Mouse (Mus musculus) layer of hippocampus, adult 11-12 months (tissue): ENCODE measurements at regions not wholly inside any gene's neighbourhood (a gene's known extent, or its start where the extent isn't known, plus 50 kb on each side); places are given as distances from the start of the nearest gene placed in this dataset.
"Not testable (repeated sequence)": the region's sequence is repeated elsewhere in the genome, so short reads cannot be mapped to it uniquely, and the experiment has no call there.

Experiments used
- DNase-seq: peaks from one replicate; pipeline ENCODE4 v3.0.0; 2022; ENCODE audit warnings: low spot score

DNA sequence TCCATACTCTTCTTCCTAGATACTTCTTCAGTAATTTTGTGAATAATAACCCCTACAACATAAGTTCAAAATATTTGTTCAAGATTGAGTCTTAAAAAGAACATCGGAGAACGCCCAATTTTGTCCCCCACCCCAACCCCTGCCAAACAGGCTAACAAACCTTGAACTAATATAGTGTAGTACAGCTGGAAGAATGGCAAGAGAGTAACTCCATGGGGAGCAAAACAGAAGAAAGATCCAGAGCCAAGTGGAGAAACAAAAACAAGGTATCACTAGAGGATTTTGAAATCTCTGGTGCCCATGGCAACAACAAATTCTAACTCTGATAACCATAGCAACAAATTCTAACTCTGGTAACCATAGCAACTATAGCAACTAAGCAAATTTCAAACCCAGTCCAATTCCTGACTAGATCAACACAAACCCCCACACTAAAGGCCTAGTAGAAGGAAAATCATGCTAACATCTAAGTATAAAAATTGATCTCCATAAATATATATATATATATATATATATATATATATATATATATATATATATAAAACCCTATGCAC lies 74.2 kb upstream of the Magee2 start:
- peak; percentile 9 for DNase-seq

GRCm38 (mm10) chrX:104951587-104951986 lies 94.5 kb upstream of the Magee2 start:
- no peak for DNase-seq

GRCm38 (mm10) chrX:104952809-104953208 lies 95.7 kb upstream of the Magee2 start:
- not testable (repeated sequence) for DNase-seq

DNA sequence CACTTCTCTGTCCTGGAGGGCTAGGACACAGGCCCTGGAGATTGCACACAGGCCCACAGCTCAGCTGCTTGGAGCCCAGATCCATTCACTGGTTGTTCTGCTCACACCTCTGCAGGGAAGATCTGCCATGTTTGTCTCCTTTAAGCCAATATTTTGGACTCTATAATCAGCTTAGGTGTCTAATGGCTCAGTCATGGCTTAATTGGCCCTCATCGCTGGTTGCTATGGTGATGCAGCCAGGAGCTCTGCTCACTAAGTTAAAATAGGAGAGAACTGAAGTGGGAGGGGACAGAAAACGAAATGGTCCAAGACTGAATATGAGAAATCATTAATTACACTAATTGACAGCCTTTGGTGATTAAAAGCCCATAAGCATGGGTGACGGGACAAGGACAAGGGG lies 96.3 kb upstream of the Magee2 start:
- DNase-seq: not testable (repeated sequence)

DNA sequence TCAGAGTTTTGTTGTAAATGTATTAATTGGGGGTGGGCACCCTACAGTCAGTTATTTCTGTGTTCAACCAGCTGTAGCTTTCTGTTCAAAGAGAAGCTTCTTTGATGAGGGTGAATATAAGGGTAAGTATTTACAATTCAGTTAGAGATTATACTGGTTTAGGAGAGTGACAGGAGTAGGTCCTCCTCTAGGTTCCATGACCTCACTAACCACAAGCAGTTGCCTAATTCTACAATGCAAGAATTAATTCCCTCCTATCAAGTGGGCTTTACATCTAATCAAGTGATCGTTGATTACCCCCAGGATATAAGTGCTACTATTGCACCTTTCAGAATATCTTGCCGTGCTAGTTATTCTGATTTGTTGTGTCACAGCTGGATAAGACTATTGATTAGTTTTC lies 101.1 kb upstream of the Pbdc1 start:
- DNase-seq: no peak

DNA sequence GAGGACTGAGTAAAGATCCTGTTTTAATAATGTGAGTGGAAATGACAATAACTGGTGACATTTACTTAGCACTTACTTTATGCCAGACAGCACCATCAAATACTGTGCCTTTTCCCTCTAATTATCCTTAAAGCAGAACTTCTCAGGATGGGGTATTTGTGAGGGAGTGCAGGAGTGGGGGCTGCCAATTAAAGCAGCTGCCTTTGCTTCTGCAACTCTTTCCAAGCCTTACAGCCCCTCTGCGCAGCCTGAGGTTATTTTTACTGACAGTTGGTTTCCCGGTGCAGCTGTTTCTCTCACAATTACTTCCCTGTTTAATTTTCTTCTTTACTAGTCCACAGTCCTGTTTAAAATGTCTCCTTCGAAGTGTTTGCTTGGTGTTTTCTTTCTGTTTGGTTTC lies 76.3 kb upstream of the Pbdc1 start:
- no peak for DNase-seq

DNA sequence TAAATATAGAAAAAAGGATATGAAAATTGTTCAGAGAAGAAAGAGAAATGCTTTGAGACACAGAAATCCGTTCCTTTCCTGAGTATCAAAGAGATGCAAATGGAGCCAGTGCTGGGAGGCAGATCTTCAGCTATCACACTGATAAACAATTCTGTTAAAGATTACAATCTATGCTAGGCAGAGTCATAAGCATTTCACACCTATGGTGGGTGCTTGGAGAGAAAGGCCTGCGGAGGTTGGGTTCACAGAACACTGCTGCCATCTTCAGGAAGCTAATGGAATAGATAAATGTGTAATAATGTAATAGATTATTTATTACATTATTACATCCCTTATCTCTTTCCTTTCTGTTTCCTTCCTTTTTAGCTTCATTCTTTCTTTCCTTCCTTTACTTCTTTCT lies 73.1 kb upstream of the Pbdc1 start:
- DNase-seq: peak; percentile 3
